Mouse (Mus musculus) right cerebral cortex, postnatal 14 days (tissue): Measurements from ENCODE around the gene Btbd35f18.
"Not testable (repeated sequence)": the region's sequence is repeated elsewhere in the genome, so short reads cannot be mapped to it uniquely, and the experiment has no call there.

Experiments used
- DNase-seq: peaks from one replicate; pipeline ENCODE4 v3.0.0; 2022

Btbd35f18 gene

GRCm38 (mm10) chrX:3699933-3700332 lies at the start of gene Btbd35f18:
TSS of gene Btbd35f18 (plus strand) at chrX:3700233.
- not testable (repeated sequence) for DNase-seq
